Mouse (Mus musculus) hindbrain, embryonic 16.5 days (tissue): ENCODE results near the gene P3h3. TPM values are rescaled to one million over a fixed set of nuclear protein-coding genes. Genes with fewer than 3 reads are reported as not detected.
A peak's percentile ranks its signal among the peaks of the same experiment; 100 is the strongest.

Source experiments
- ATAC-seq: fragments of 200-750 bp; cut with Nextera tagmentation; 2 replicates; pipeline ENCODE4 v1.8.0; 2017; ENCODE audit warnings: moderate TSS enrichment, moderate library complexity
- H3K27ac ChIP-seq: fragments of 300-500 bp; sonication (generic); 2 replicates; pipeline ENCODE4 v1.5.1; 2014; ENCODE audit warnings: low read depth, mild to moderate bottlenecking, control low read depth, low read length, moderate library complexity
- H3K27me3 ChIP-seq: fragments of 300-500 bp; sonication (generic); replicated peaks from 2 replicates; pipeline ENCODE4 v1.6.1; 2014; ENCODE audit warnings: low read length; ENCODE audit not compliant: control insufficient read depth, insufficient read depth
- H3K36me3 ChIP-seq: fragments of 300-500 bp; sonication (generic); 2 replicates; pipeline ENCODE4 v1.6.1; 2014; ENCODE audit warnings: mild to moderate bottlenecking, low read length, moderate library complexity, mixed read lengths; ENCODE audit not compliant: control insufficient read depth, insufficient read depth
- H3K4me1 ChIP-seq: fragments of 300-500 bp; sonication (generic); 2 replicates; pipeline ENCODE4 v1.6.1; 2014; ENCODE audit warnings: low read depth, low read length; ENCODE audit not compliant: control insufficient read depth, insufficient read depth
- H3K4me2 ChIP-seq: fragments of 300-500 bp; sonication (generic); 2 replicates; pipeline ENCODE4 v1.6.1; 2014; ENCODE audit warnings: mild to moderate bottlenecking, low read length, control low read depth, moderate library complexity
- H3K4me3 ChIP-seq: fragments of 300-500 bp; sonication (generic); 2 replicates; pipeline ENCODE4 v1.5.1; 2014; ENCODE audit warnings: mild to moderate bottlenecking, low read length, control low read depth, moderate library complexity
- H3K9ac ChIP-seq: fragments of 300-500 bp; sonication (generic); 2 replicates; pipeline ENCODE4 v1.6.1; 2014; ENCODE audit warnings: low read depth, mild to moderate bottlenecking, control low read depth, low read length, moderate library complexity
- H3K9me3 ChIP-seq: fragments of 300-500 bp; sonication (generic); 2 replicates; pipeline ENCODE4 v1.6.1; 2014; ENCODE audit warnings: mild to moderate bottlenecking, low read length, moderate library complexity; ENCODE audit not compliant: control insufficient read depth
- WGBS: fragments of 180-500 bp; shearing (Covaris S2); extraction: QIAGEN DNeasy Blood & Tissue Kit; methylation state at CpG from one replicate; pipeline ENCODE4 v1.1.7; 2014; 5-methylcytosine and 5-hydroxymethylcytosine counted together
- polyA plus RNA-seq: library from polyadenylated mRNA; unstranded; fragments of >200 nt; fragmentation: Nextera tagmentation; extraction: Ambion mirVana; gene quantifications from 2 replicates; pipeline ENCODE4 v1.2.1, GENCODE M21; 2015

Gene P3h3
- polyA plus RNA-seq, 1 experiment from 2014 or later = 7.5 TPM

- Histone ChIP-seq H3K27me3 (no peaks in the 10 kb centered on the region), H3K36me3 (no peaks in the 10 kb centered on the region), H3K4me1 (peaks cover 57% of the 10 kb centered on the region), H3K4me2 (peak overlapping the region; percentile 43), H3K9me3 (no peaks in the 10 kb centered on the region), H3K4me3 (no peak overlapping the region), H3K9ac (peak overlapping the region; percentile 20), H3K27ac (peak overlapping the region; percentile 67; the same call in 1 of the 2 replicates)
- ATAC-seq = no peak
- WGBS = 73% methylated on average over 9 of the region's 9 CpGs
Measured at GRCm38 (mm10) chr6:124860511-124860910, 3.0 kb upstream of the P3h3 start.

- Histone ChIP-seq H3K27me3 (no peaks in the 10 kb centered on the region), H3K36me3 (no peaks in the 10 kb centered on the region), H3K4me3 (peak overlapping the region; percentile 13; the same call in 1 of the 2 replicates), H3K27ac (peak overlapping the region; percentile 67), H3K4me1 (peaks cover 50% of the 10 kb centered on the region), H3K9ac (peak overlapping the region; percentile 59), H3K9me3 (no peaks in the 10 kb centered on the region), H3K4me2 (peak overlapping the region; percentile 43)
- 9% methylated on average over 12 of the region's 12 CpGs for WGBS
- no peak for ATAC-seq
Measured at GRCm38 (mm10) chr6:124859725-124860124, 2.2 kb upstream of the P3h3 start.

- Histone ChIP-seq H3K4me1 (peaks cover 44% of the 10 kb centered on the region), H3K9ac (no peak overlapping the region), H3K4me3 (no peak overlapping the region), H3K4me2 (peak overlapping the region; percentile 1; the same call in 1 of the 2 replicates), H3K36me3 (no peaks in the 10 kb centered on the region), H3K9me3 (no peaks in the 10 kb centered on the region), H3K27ac (no peak overlapping the region), H3K27me3 (no peaks in the 10 kb centered on the region)
- 79% methylated on average over 28 of the region's 28 CpGs for WGBS
- ATAC-seq = no peak
Measured at GRCm38 (mm10) chr6:124858561-124859318, 1.2 kb upstream of the P3h3 start.

GRCm38 (mm10) chr6:124857840-124858530, 433 bp upstream of the P3h3 start:
- WGBS = 21% methylated on average over 26 of the region's 26 CpGs

GRCm38 (mm10) chr6:124856321-124856720, 1.2 kb downstream of the P3h3 start:
- H3K36me3 ChIP-seq = no peaks in the 10 kb centered on the region
- no peaks in the 10 kb centered on the region for H3K9me3 ChIP-seq
- ATAC-seq = peak; percentile 79
- peak overlapping the region; percentile 98 for H3K27ac ChIP-seq
- no peaks in the 10 kb centered on the region for H3K27me3 ChIP-seq
- peak overlapping the region; percentile 76 for H3K4me2 ChIP-seq
- 9% methylated on average over 14 of the region's 14 CpGs for WGBS
- peak overlapping the region; percentile 73 for H3K4me3 ChIP-seq
- peaks cover 31% of the 10 kb centered on the region for H3K4me1 ChIP-seq
- peak overlapping the region; percentile 96 for H3K9ac ChIP-seq

More at GRCm38 (mm10) chr6:124857840-124858530, 433 bp upstream of the P3h3 start:
- no peak for ATAC-seq
- peak overlapping the region; percentile 73 for H3K4me3 ChIP-seq
- H3K4me1 ChIP-seq = peaks cover 44% of the 10 kb centered on the region
- peak overlapping the region; percentile 98 for H3K27ac ChIP-seq
- peak overlapping the region; percentile 96 for H3K9ac ChIP-seq
- peak overlapping the region; percentile 76 for H3K4me2 ChIP-seq
- H3K27me3 ChIP-seq = no peaks in the 10 kb centered on the region
- H3K9me3 ChIP-seq = no peaks in the 10 kb centered on the region
- no peaks in the 10 kb centered on the region for H3K36me3 ChIP-seq

- Histone ChIP-seq H3K9ac (no peak overlapping the region), H3K4me3 (no peak overlapping the region), H3K27ac (no peak overlapping the region), H3K4me2 (no peak overlapping the region), H3K27me3 (no peaks in the 10 kb centered on the region), H3K36me3 (no peaks in the 10 kb centered on the region), H3K9me3 (no peaks in the 10 kb centered on the region), H3K4me1 (peaks cover 20% of the 10 kb centered on the region)
- ATAC-seq = no peak
- WGBS = 70% methylated on average over 12 of the region's 12 CpGs
Measured at GRCm38 (mm10) chr6:124854647-124855046, 2.9 kb downstream of the P3h3 start.

GRCm38 (mm10) chr6:124850535-124850934, 7.0 kb downstream of the P3h3 start:
- Histone ChIP-seq H3K9me3 (no peaks in the 10 kb centered on the region), H3K4me1 (peaks cover under 1% of the 10 kb centered on the region; the same call in 1 of the 2 replicates), H3K27me3 (no peaks in the 10 kb centered on the region), H3K4me3 (no peak overlapping the region), H3K27ac (no peak overlapping the region), H3K4me2 (no peak overlapping the region), H3K36me3 (no peaks in the 10 kb centered on the region), H3K9ac (no peak overlapping the region)
- no peak for ATAC-seq
- WGBS = 58% methylated on average over 6 of the region's 8 CpGs

GRCm38 (mm10) chr6:124847305-124847704, 10.2 kb downstream of the P3h3 start:
- Histone ChIP-seq H3K9ac (no peak overlapping the region), H3K36me3 (peaks cover 4% of the 10 kb centered on the region; the same call in 1 of the 2 replicates), H3K4me1 (no peaks in the 10 kb centered on the region), H3K27ac (peak overlapping the region; percentile 57), H3K27me3 (no peaks in the 10 kb centered on the region), H3K4me3 (no peak overlapping the region), H3K9me3 (no peaks in the 10 kb centered on the region), H3K4me2 (peak overlapping the region; percentile 4; the same call in 1 of the 2 replicates)
- ATAC-seq = peak; percentile 89
- 5% methylated on average over 9 of the region's 9 CpGs for WGBS
